Mouse (Mus musculus) CH12.LX (cell line): ENCODE measurements around the gene Adam8.

Experiments
- CHD2 ChIP-seq: IDR thresholded peaks from 2 replicates; pipeline ENCODE4 v1.6.1; 2011; ENCODE audit warnings: low read length, improper control_type of control experiment
- CTCF ChIP-seq, 2 experiments: IDR thresholded peaks in 1 of 2; conservative IDR thresholded peaks in 1 of 2; 2 replicates each; pipeline ENCODE4 v1.5.1; 2011 to 2012; ENCODE audit warnings: low read depth in 2 of 2, low read length in 2 of 2, improper control_type of control experiment in 1 of 2, inconsistent platforms in 1 of 2, mild to moderate bottlenecking in 1 of 2, moderate library complexity in 1 of 2
- EP300 ChIP-seq: IDR thresholded peaks from 2 replicates; pipeline ENCODE4 v1.6.1; 2011; ENCODE audit warnings: low read length, improper control_type of control experiment
- GABPA ChIP-seq: IDR thresholded peaks from 2 replicates; pipeline ENCODE4 v1.6.1; 2012; ENCODE audit warnings: low read depth, low read length, improper control_type of control experiment, inconsistent platforms; ENCODE audit not compliant: insufficient replicate concordance
- HCFC1 ChIP-seq: IDR thresholded peaks from 2 replicates; pipeline ENCODE4 v1.6.1; 2012; ENCODE audit warnings: low read depth, mild to moderate bottlenecking, inconsistent platforms, low read length, improper control_type of control experiment
- NELFE ChIP-seq: IDR thresholded peaks from 2 replicates; pipeline ENCODE4 v1.6.1; 2011; ENCODE audit warnings: low read depth, low read length, improper control_type of control experiment
- POLR2A ChIP-seq: IDR thresholded peaks from 2 replicates; pipeline ENCODE4 v1.6.1; 2011; ENCODE audit warnings: low read depth, mild to moderate bottlenecking, improper control_type of control experiment, low read length
- USF1 ChIP-seq: IDR thresholded peaks from 2 replicates; pipeline ENCODE4 v1.6.1; 2014; ENCODE audit warnings: low read depth, mild to moderate bottlenecking, inconsistent platforms, low read length, improper control_type of control experiment
- USF2 ChIP-seq: conservative IDR thresholded peaks from 2 replicates; pipeline ENCODE4 v1.6.1; 2011; ENCODE audit warnings: low read depth, low read length, improper control_type of control experiment
- ZC3H11A ChIP-seq: IDR thresholded peaks from 2 replicates; pipeline ENCODE4 v1.6.1; 2012; ENCODE audit warnings: low read depth, mild to moderate bottlenecking, inconsistent platforms, low read length, improper control_type of control experiment

GRCm38 (mm10) chr7:139963814-139964213 lies 28.5 kb downstream of the Adam8 start:
- TF ChIP-seq CHD2 (no peak), HCFC1 (no peak), POLR2A (no peak), CTCF (conservative IDR thresholded peaks at IDR 0.05 in 1 of 2, IDR thresholded peaks at IDR 0.05 in 1 of 2; ENCODE audit: low read depth in 2 of 2, low read length in 2 of 2) (no peak), USF1 (no peak), ZC3H11A (no peak), NELFE (no peak), EP300 (no peak), GABPA (no peak), USF2 (no peak)
